Mouse (Mus musculus) c-Kit-positive CD71-positive TER-119-positive erythroid progenitor cells, embryonic 14.5 days (primary cell): ENCODE results near the gene Tex44.
A peak's percentile ranks its signal among the peaks of the same experiment; 100 is the strongest.

Experiments used
- DNase-seq: peaks from one replicate; pipeline ENCODE4 v3.0.0-alpha.2; 2013; ENCODE audit warnings: low spot score

Tex44 gene

DNA sequence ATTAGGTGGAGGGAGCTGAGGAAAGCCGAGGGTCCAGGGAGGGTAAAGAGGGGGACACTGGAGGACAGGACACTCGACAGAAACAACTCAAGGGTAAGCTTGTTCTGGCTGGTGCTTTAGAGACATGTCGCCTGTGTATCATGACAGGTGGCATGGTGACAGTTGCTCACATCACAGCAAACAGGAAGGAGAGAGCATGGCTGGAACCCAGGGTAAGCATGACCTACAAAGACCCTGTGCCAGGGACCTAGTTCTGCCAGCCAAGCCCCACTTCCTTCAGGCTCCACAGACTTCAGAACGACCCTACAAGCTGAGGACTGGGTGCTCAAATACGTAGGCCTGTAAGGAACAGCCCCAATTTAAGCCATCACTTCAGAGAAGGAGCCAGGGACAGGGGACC is 2.2 kb upstream of the Tex44 start:
- DNase-seq: no peak

DNA sequence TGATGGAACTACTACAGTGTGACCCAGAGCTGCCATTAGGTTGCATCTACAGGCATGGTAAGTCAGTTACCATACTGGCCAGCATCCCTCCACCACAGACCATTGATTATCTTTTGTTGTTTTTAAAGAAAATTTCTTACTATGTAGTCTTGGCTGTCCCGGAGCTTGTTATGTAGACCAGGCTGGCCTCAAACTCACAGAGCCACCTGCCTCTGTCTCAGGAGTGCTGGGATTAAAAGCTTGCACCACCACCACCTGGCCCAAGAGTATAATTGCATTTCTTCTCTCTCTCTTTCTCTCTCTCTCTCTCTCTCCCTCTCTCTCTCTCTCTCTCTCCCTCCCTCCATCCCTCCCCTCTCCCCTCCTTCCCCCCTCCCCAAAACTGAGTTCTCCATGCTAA is 1.8 kb upstream of the Tex44 start:
- DNase-seq: no peak

DNA sequence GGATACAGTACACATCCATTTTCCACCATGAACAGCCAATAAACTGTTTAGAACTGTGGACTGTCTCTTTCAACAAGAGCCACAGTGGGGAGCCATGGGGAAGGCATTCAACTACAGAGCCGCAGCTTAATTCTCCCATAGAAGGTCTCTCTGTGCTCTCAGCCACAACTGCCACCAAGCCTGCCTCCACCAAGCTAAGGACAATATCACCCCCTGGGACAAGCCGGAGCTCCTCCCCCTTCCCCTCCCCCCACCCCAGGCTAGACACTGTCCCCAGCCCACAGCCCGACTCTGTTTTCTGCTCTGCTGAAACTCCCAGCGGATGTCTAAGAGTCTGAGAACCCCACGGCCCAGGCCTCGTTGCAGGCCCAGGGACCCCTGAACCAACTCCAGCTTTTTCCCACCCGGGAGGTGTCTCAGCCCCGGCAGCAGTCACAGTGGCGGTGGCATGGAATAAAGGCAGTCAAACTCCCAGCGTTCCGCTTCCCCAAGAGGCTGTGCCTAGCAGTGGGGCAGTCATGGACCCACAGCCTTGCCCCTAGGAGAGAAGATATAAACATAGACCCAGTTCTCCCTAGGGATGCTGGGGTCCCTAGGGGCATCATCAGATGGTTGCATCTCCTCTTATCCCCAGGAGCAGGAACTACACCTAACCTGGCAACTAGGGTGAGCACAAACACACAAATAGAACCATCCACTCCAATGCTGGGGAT is 1.1 kb upstream of the Tex44 start:
- no peak for DNase-seq

DNA sequence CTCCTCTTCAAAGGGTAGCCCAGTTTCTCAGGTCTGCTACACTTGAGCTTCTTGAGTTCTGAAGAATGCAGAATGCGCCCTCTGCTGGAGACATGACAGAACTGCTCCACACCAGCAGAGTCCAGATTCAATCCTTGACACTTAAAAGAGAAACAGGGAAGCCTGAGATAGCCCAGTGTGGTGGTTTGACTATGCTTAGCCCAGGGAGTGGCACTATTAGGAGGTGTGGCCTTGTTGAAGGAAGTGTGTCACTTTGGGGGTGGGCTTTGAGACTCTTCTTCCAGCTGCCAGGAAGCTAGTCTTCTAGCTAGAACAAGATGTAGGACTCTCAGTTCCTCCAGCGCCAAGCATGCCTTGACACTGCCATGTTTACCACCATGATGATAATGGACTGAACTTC is 3.9 kb downstream of the Tex44 start:
- peak; percentile 80 for DNase-seq

DNA sequence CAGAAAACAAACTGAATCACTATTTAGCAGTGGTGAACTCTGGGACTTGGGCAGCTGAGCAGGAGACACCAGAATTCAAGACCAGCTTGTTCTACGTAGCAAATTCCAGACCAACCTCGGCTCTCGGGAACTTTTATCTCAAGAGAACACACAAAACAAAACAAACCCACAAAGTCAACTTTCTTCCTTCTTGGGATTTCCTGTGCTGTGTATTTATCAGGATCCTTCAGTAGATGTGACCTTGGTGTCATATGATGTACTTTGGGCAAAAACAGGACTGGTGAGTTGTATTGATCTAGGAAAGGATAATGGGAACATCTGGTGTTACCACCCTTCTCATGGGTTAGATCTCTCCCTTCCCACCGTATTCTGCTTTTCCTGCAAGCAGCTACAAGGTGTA is 6.6 kb downstream of the Tex44 start:
- no peak for DNase-seq

DNA sequence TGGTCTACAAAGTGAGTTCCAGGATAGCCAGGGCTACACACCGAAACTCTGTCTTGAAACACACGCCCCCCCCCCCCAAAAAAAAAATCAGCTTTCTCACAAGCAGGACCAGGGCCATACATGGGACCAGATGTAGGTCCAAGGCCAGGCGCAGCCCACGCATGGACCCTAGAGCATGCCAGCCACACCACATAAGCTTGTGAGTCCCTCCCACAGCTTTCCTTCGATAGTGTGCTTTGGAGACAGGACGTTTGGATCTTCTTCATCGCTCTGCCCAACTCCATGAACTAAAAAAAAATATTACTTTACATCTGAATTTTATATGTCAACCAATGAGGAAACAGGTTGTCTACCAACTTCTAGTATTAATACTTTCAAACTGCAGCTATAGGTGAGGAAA is 7.2 kb downstream of the Tex44 start:
- DNase-seq: no peak

DNA sequence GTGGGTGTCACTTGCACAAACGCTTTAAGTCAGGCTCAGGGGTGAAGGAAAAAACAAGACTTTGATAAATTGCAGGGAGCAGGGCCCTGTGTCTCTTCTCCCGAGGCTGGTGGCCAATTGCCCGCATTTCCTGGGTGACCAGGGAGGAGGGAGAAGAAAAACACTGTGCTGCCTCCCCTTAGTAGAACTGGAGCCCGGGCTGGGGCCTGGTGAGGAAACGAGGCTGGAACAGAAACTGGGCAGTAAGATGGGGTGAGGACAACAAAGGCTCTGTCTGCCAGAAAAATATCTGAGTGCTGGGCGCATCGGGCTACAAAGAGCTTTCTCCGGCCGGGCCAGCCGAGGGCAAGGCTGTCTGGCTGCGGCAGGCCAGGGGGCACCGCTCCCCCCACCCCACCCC is 7.9 kb downstream of the Tex44 start:
- DNase-seq: no peak

DNA sequence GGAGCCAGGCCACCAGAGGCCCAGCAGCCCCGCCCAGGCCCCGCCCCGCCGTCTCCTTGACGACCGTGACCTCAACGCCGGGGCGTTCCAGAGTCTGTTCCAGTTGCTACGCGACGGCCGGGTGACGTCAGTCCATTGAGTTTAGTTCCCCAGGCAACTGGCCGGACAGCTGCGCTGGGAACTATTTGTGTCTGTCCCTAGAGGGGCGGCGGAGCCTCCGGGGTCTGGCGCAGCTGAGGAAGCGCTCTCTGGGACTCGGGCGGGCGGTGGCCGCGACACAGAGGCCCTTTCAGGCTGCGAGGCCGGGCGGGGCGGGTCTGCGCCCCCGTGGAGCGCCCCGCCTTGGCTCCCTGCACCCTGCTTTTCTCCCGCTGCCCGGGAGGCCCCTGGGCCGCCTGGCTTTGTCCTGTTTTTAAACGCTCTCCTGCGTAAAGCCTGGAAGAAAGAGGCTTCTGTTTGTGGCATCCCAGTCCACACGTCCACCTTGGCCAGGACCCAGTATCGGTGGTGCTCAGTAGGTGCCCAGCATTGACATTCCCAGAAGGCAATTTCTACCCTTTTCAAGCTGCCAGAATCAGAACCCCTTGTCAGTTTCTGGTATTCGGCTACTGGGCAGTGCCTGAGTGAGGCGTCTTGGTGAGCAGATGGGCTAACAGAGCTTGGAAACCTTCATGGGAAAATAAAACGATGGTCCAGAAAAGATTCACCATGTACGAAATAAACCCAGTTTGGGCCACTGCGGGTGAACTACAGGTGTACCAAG is 8.5 kb downstream of the Tex44 start:
- peak; percentile 98 for DNase-seq

DNA sequence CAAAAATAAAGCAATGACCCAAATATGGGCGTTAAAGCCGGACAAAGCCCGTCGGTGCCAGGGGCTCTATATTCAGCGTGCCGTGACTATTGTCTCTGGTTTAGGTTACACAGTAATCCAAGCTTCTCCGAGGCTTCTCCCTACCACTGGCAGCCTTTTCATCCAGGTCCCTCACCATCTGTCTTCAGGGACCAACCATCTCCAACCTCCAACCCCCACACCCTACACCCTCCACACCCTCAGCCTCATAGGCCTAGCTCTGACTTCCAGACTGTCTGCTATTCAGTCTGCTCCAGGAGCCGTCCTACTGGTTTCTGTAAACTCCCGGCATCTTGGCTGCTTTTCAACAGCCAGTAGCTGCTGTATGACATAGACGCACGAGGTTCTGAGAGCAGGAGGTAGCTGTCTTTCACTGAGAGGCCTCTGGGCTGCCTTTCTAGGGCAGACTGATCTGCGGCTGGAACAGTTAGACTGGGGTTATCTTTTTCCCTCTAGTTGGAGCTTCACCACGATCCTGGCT is 9.2 kb downstream of the Tex44 start:
- DNase-seq: no peak

DNA sequence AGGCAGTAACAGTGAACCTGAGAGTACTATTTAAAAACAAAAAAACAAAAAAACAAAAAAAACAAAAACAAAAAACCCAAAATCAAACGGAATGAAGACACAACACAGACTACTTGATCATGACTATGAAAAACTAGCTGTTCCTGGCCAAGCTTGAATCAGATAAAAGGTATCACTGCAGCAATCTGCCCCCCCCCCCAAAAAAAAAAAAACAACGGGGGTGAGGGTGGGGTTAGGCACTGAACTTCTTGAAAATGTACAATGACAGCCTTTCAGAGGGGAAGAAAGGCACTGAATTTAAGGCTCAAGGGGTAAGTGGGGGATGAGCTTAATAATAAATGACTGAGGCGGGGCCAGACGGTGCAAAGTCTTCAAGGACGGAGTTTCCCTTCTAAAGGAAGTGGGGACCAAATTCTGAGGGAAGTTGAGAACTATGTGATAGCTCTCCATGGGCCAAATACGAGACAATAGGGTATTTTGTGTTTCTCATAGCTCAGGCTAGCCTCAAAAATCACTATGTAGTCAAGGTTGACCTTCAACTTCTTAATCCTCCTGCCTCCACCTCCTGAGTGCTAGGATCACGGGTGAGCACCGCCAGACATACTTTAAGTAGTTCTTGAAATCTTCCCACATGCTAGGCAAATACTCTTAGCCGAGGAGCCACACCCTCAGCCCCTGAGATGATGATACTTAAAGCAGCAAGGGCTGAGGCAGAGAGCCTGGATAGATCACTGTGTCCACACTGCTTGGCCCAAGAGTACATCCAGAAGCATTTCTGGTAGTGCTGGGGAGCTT is 11.3 kb downstream of the Tex44 start:
- DNase-seq: no peak

DNA sequence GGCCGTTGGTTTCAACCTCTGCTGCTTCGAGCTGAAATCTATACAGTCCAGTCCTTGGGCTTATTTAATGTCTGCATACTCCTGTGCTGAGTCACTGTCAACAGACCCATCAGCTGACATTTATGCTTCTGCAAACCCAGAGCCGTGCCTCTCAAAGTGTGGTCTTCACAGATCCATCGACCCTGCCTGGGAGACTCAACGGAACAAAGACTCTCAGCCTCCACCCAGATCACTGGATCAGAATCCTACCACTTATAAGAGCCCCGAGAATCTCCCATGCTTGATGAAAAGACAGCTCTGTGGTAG is 11.8 kb downstream of the Tex44 start:
- no peak for DNase-seq

DNA sequence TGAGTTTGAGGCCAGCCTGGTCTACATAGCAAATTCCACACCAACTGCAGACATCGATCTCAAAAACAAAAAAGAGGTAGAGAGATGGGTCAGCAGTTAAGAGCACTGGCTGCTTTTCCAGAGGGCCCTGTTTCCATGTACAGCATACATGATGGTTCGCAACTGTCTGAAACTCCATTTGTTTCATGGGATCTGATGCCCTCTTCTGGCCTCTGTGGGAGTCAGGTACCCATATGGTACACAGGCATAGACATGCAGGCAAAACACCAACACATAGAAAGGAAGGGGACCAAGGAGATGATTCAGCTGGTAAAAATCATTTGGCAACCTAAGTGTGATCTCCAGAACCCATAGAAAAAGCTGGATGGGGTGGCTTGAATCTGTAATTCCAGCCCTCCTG is 12.4 kb downstream of the Tex44 start:
- no peak for DNase-seq

DNA sequence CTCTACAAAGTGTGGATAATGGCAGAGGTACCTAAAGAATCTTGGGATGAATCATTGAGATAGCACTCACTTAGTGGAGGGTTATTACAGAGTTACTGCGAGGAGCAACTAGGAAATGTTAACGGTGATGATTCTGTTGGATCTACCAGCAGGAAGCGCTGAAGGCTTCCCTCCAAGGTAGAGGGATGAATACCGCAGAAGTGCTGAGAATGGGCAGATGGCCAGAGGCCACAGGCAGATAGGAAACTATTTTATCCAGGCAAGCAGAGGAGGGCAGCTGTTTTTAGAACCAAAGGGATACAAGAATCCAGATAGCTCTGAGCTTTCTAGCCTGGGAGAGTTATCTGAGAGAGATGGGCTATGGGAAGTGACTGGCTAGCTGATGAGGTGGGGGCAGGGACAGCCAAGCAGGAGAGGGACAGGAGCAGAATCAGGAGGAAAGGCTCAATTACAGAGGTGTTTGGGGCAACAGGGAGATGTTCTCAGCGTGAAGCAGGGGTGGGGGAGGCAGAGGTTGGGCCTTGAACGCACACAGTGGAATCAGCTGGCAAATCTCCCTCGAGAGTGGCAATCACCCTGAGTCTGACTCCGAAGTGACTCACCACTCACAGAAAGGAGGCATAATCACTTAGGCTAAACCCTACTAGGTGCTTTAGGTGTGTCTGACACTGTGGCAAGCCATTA is 13.5 kb downstream of the Tex44 start:
- no peak for DNase-seq

DNA sequence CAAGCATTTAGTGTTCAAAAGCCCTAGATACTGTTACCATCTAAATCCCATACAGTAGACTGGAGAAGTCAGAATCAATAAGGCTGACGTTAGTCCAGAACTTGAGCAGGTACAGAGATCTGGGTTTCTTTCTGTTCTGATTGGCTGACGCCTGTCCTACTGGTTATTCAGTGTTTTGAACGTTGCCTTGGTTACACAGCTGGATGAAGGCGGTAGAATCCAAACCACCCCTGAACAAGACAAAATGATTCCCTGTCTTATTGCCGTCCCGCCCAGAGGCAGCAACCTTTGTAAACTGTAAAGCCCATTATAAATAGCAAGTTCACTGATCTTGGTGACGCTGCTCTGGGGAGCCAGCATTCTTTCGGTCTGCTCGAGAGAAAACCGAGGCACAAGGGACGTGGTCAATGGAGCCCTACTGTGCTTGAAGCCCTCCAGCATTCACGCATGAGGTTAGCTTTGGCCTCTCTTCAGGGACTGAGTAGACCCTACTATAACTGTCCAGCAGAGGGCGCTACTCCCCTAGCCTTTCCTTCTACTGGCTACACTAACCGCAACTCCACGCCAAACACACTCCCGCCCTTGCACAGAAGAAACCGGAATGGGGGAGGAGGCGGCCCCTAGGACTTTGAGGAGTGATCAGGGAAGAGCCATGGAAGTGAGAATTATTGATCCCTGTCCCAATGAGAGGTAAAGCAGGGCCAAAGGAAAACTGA is 14.2 kb downstream of the Tex44 start:
- peak; percentile 95 for DNase-seq

DNA sequence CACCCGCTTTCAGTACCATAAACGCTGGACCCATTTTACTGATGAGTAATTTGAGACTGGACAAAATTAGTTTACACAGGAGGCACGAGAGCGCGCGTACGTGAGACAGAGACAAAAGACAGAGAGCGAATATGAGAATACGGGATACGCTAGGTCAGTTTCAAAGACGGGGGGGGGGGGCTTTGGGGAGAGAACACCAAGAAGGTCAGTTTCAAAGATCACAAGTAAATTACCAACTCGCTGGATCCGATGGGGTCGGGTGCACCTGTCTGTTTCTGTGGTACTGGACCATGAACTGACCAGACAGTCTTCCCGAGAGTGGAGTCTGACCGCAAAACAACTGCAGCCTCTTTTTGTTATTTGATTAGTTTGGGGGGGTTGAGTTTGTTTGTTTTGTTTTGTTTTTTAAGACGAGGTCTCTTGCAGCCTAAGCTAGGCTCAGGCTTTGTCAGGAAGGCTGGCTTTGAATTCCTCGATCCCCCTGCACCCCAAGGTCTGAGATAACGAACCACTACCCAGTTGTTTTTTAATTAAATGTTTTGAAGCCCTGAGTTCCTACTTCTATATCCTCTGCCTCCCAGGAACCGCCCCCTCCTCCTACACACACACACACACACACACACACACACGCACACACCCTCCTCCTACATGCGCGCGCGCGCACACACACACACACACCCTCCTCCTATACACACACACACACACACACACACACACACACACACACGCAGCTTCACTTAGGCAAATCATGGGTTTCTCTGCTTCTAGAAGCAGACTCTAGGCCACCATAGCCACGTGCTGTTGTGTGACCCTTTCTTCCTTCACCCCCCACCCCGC is 15.0 kb downstream of the Tex44 start:
- DNase-seq: peak; percentile 57

DNA sequence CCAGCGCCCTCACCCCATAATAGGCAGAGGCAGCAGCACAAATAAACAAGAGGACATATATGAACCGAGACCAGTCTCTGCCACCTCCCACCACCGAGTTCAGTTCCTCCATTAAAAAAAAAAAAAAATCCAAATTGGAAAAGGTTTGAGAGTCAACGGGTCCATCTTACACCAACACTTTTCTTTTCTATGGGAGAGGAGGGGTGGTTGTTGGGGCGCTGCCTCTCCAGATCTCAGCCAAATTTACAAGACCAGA is 15.5 kb downstream of the Tex44 start:
- no peak for DNase-seq

DNA sequence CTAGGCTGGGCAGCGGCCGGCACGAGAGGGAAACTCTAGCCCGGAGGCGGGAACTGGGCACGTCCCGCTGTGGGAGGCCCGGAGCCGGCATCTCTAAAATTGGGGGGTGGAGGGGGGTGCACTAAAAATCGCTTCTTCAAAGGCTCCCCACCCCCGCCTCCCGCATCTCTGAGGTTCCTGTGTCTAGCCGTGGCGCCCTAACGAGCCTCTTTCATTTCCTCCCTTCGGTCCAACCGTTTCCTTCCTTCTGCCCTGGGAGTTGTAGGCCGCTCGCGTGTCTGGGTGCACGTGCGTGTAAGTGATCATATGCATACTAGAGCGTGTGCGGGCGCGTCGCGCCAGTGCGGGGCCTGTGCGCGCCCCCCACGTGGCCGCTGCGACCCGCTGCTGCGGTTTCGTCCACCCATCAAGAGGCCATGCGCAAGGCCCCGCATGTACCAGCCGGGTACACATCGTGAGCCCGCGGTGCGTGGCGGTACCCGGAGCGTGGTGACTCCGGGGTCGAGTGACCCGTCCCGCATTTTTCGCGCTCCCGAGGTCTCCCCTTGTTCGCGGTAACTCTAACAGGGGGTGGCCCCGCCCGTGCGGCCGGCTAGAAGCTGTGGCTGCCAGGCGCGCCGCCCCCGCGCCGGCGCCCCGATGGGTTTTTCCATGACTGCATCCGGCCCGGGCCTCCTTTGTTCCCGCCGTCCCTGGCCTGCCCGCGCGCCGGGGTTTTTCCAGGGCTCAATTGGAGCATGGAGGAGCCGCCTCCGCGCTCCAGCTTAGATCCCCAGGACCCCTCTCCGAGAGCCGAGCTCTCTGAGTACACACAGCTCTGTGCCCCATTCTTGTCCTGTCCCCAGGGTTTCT is 16.1 kb downstream of the Tex44 start:
- peak; percentile 72 for DNase-seq

DNA sequence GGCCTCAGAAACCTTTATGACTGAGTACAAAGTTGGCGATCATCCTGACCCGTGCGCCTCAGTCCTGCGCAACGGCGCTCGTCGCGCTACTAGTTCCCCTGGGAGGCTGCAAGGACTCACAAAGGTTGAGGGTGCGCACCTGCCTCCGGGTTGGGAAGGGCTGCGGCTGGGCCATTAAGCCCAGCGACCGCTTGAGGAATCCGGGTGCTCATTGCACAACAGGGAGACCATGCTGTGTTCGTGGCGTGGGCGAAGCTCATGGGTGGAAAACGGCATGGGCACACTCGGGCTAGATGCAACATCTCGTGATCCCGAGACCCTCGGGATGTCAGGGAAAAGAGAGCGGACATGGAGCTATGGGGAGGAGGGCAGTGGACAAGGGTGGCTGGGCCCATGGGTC is 16.7 kb downstream of the Tex44 start:
- DNase-seq: no peak

DNA sequence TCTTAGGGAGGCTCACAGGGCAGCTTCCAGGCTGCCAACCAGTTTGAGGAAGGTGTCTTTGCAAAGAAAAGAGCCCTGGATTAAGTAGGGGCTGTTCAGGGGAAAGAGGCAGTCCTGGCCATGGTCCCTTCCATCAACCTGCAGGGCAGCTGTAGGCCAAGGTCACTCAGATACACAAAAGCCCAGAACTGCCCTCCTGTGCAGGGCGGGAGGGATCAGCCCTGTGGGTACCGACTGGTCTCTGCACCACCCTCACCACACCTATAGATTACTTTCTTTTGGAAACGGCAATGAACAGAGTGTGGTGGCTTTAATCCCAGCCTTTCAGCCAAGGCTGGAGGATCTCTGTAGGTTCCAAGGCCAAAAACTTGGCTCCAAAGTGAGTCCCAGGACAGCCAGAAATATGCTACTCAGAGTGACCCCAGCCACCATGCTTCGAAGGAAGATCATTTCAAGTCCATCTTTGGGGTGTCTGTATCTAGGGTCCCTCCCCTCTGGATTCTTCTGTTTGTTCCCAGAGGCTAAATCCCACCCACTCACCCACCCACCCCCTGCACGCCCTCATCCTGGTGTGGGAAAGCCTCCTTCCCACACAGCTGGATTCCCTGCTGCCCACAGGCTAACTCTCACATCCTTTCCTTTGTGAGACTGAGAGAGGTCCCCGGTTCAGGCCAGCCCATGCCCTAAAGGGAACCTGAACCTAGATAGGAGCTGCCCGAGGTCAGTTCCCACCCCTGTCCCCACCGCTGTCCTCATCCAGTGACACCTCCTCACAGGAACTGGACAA is 17.4 kb downstream of the Tex44 start:
- no peak for DNase-seq
